Mouse (Mus musculus): ENCODE results near the gene Cideb.

GRCm38 (mm10) chr14:55769087-55769703, 10.9 kb upstream of the Cideb start:
- TF ChIP-seq CTCF (IDR thresholded peaks at IDR 0.05; ENCODE audit: low read depth), result no peak
- TF ChIP-seq EP300 (IDR thresholded peaks at IDR 0.05; ENCODE audit: low read depth), result no peak

All from heart, postnatal 0 days (tissue).